Mouse (Mus musculus) myocyte (in vitro differentiated cells): ENCODE measurements around the gene Rapgef5. TPM values are rescaled to one million over a fixed set of nuclear protein-coding genes. Genes with fewer than 3 reads are reported as not detected.

Experiments
- H3K27me3 ChIP-seq: one replicate; pipeline ENCODE4 v1.6.1; 2011; ENCODE audit not compliant: control insufficient read depth, insufficient read depth, insufficient read length
- H3K36me3 ChIP-seq: one replicate; pipeline ENCODE4 v1.6.1; 2011; ENCODE audit not compliant: control insufficient read depth, insufficient read depth
- H3K4me2 ChIP-seq: one replicate; pipeline ENCODE4 v1.6.1; 2011; ENCODE audit warnings: low read depth, control low read depth
- H3K4me3 ChIP-seq: one replicate; pipeline ENCODE4 v1.5.1; 2011; ENCODE audit warnings: mild to moderate bottlenecking, control low read depth, moderate library complexity
- H3K79me2 ChIP-seq: one replicate; pipeline ENCODE4 v1.6.1; 2011; ENCODE audit not compliant: control insufficient read depth, insufficient read depth
- H3ac ChIP-seq: one replicate; pipeline ENCODE4 v1.6.1; 2011; ENCODE audit not compliant: control insufficient read depth, insufficient read length
- CEBPB ChIP-seq: IDR thresholded peaks from 2 replicates; pipeline ENCODE4 v1.6.1; 2011; ENCODE audit warnings: mild to moderate bottlenecking, moderate library complexity; ENCODE audit not compliant: poor library complexity, insufficient read depth, severe bottlenecking
- E2F4 ChIP-seq: IDR thresholded peaks from one replicate; pipeline ENCODE4 v1.6.1; 2011; ENCODE audit warnings: mild to moderate bottlenecking, control low read depth, moderate library complexity; ENCODE audit not compliant: insufficient read depth
- MAX ChIP-seq: IDR thresholded peaks from one replicate; pipeline ENCODE4 v1.6.1; 2011; ENCODE audit warnings: low read depth, mild to moderate bottlenecking, control low read depth
- MYOD1 ChIP-seq, 3 experiments: IDR thresholded peaks; one replicate each; pipeline ENCODE4 v1.6.1; 2011; ENCODE audit warnings: control low read depth in 2 of 3, low read depth in 2 of 3, mild to moderate bottlenecking in 2 of 3, moderate library complexity in 1 of 3; ENCODE audit not compliant: insufficient read length in 2 of 3, control insufficient read depth in 1 of 3
- MYOG ChIP-seq, 3 experiments: IDR thresholded peaks; one replicate each; pipeline ENCODE4 v1.6.1; 2011; ENCODE audit warnings: control low read depth in 2 of 3, low read depth in 2 of 3, mild to moderate bottlenecking in 2 of 3; ENCODE audit not compliant: insufficient read length in 2 of 3, control insufficient read depth in 1 of 3, insufficient read depth in 1 of 3
- POLR2A ChIP-seq: IDR thresholded peaks from one replicate; pipeline ENCODE4 v1.6.1; 2011; ENCODE audit warnings: low read depth, mild to moderate bottlenecking, control low read depth, moderate library complexity; ENCODE audit not compliant: insufficient read length
- POLR2AphosphoS2 ChIP-seq: IDR thresholded peaks from one replicate; pipeline ENCODE4 v1.6.1; 2011; ENCODE audit warnings: low read depth, control low read depth; ENCODE audit not compliant: insufficient read length
- REST ChIP-seq: IDR thresholded peaks from one replicate; pipeline ENCODE4 v1.6.1; 2011; ENCODE audit warnings: mild to moderate bottlenecking, control low read depth, moderate library complexity; ENCODE audit not compliant: insufficient read depth, insufficient read length
- SRF ChIP-seq: IDR thresholded peaks from one replicate; pipeline ENCODE4 v1.6.1; 2011; ENCODE audit warnings: low read depth; ENCODE audit not compliant: control insufficient read depth, insufficient read length
- TCF12 ChIP-seq: IDR thresholded peaks from one replicate; pipeline ENCODE4 v1.6.1; 2011; ENCODE audit warnings: mild to moderate bottlenecking, control low read depth; ENCODE audit not compliant: poor library complexity, insufficient read depth, severe bottlenecking
- TCF3 ChIP-seq: IDR thresholded peaks from one replicate; pipeline ENCODE4 v1.6.1; 2011; ENCODE audit warnings: low read depth, control low read depth; ENCODE audit not compliant: insufficient read length
- USF1 ChIP-seq: IDR thresholded peaks from one replicate; pipeline ENCODE4 v1.6.1; 2011; ENCODE audit warnings: low read depth, mild to moderate bottlenecking, control low read depth, moderate library complexity
- polyA plus RNA-seq: library from polyadenylated mRNA; unstranded; fragments of >200 nt; fragmentation: generic; extraction: Trizol; gene quantifications from one replicate; pipeline ENCODE4 v1.2.1, GENCODE M21; 2012; ENCODE audit warnings: missing spikeins

Gene Rapgef5
- polyA plus RNA-seq, 1 experiment: 0.01 TPM

DNA sequence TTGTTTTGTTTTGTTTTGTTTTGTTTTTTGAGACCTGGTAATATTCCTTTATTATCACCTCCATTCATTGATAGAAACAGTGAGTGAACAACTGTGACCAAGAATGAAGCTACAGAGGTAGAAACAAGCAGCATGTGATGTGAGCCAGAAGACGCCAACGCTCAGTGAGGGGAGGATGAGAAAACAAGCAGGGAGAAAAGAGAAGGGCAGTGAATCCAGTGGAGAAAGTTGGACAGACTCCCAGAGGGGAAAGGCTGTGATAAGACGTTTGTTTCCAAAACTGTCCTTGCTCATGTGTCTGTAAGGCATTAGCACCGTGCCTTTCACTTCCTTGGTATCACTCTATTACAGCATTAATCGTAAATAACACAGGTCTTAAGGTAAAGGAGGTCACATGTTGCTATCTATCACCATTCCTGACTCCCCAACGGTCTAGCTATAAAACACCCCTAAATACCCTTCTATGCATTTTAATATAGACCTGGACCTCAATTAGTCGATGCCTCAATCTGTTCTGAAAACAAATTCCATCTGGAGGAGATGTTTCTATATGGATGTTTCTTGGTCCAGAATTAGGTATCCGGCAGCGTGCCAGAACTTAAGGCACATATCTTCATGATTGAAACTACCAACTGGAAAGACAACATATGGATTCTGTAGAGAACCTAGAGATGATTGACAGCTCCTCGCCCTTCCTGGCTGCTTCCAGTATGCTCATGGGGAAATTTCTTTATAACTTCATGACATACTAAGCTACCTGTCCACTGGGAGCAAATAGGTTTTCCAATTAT, 153.5 kb downstream of the Rapgef5 start:
- TF ChIP-seq REST: no peak

DNA sequence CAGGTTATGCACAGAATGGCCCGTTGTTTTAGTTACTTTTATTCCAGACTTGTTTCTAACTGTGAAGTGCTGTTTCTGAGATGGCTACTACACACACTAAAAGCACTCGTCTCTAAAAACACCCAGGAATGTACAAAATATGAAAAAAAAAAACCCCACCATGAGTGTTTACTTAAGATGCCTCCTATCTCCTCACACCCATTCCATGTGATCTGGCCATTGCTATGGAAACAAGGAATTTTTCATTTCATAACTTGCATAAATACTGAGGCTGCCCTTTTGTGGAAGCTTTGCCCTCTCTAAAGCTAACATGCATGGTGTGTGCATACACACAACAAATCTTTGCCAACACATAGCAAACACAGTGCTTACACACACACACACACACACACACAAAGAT, 156.9 kb downstream of the Rapgef5 start:
- TF ChIP-seq MAX (no peak), USF1 (no peak), SRF (no peak), E2F4 (no peak), POLR2AphosphoS2 (no peak), REST (no peak), TCF3 (no peak), CEBPB (no peak), TCF12 (no peak), MYOG (IDR thresholded peaks at IDR 0.05; ENCODE audit: control insufficient read depth in 1 of 3, insufficient read depth in 1 of 3, insufficient read length in 2 of 3, low read depth in 2 of 3) (no peak), POLR2A (no peak), MYOD1 (IDR thresholded peaks at IDR 0.05; ENCODE audit: control insufficient read depth in 1 of 3, insufficient read length in 2 of 3, low read depth in 2 of 3) (no peak)
- Histone ChIP-seq H3ac (no peak overlapping the region), H3K4me2 (no peak overlapping the region), H3K27me3 (no peaks in the 10 kb centered on the region), H3K36me3 (no peaks in the 10 kb centered on the region), H3K79me2 (no peaks in the 10 kb centered on the region), H3K4me3 (no peak overlapping the region)

More for the DNA sequence above, 153.5 kb downstream of the Rapgef5 start:
- H3ac ChIP-seq: no peak overlapping the region
- no peaks in the 10 kb centered on the region for H3K36me3 ChIP-seq
- H3K27me3 ChIP-seq: no peaks in the 10 kb centered on the region
- no peak overlapping the region for H3K4me2 ChIP-seq
- no peaks in the 10 kb centered on the region for H3K79me2 ChIP-seq
- no peak overlapping the region for H3K4me3 ChIP-seq

DNA sequence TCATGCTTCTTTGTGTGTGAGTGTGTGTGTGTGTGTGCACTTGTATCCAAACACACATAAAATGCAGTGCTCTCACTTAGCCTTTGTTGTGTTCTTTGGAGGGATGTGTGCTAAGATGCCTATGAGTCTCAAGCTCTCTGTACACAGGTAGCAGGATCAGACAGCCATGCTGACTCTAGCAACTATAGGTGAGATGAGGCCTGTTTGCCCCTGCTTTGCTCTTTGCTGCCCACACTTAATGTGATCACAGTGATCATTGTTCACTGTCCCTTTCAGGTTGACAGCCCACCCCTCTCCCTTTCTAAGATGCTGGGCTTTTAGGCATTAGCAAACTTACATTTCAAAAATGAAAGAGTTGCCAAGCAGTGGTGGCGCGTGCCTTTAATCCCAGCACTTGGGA, 158.2 kb downstream of the Rapgef5 start:
- TF ChIP-seq E2F4 (no peak), MYOD1 (IDR thresholded peaks at IDR 0.05; ENCODE audit: control insufficient read depth in 1 of 3, insufficient read length in 2 of 3, low read depth in 2 of 3) (no peak), CEBPB (no peak), MAX (no peak), SRF (no peak), TCF12 (no peak), MYOG (IDR thresholded peaks at IDR 0.05; ENCODE audit: control insufficient read depth in 1 of 3, insufficient read depth in 1 of 3, insufficient read length in 2 of 3, low read depth in 2 of 3) (no peak), REST (no peak), USF1 (no peak), TCF3 (no peak), POLR2A (no peak), POLR2AphosphoS2 (no peak)
- Histone ChIP-seq H3K36me3 (no peaks in the 10 kb centered on the region), H3ac (no peak overlapping the region), H3K79me2 (no peaks in the 10 kb centered on the region), H3K4me3 (no peak overlapping the region), H3K27me3 (no peaks in the 10 kb centered on the region), H3K4me2 (no peak overlapping the region)

DNA sequence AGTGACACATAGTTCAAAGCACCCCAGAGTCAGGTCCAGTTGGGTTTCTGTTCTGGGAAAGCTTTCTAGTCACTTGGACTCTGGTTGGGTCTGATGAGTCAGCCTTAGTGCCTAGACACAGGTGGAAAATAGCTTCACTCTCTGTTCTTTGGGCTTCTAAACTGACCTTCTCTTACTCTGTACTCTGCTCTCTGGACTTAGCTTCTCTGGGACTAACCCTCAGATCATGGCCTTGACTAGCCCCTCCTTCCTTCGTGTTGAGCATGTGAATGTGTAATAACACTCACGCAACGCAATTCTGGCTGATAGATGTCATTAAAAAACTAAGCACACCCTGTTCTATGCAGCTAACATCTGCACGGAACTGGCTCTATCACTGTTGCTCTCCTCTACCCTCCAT, 160.0 kb downstream of the Rapgef5 start:
- no peaks in the 10 kb centered on the region for H3K79me2 ChIP-seq
- no peak overlapping the region for H3K4me3 ChIP-seq
- H3K27me3 ChIP-seq: no peaks in the 10 kb centered on the region
- H3ac ChIP-seq: no peak overlapping the region
- H3K36me3 ChIP-seq: no peaks in the 10 kb centered on the region
- TF ChIP-seq MYOD1 (IDR thresholded peaks at IDR 0.05; ENCODE audit: control insufficient read depth in 1 of 3, insufficient read length in 2 of 3, low read depth in 2 of 3): no peak
- TF ChIP-seq MYOG (IDR thresholded peaks at IDR 0.05; ENCODE audit: control insufficient read depth in 1 of 3, insufficient read depth in 1 of 3, insufficient read length in 2 of 3, low read depth in 2 of 3): no peak
- TF ChIP-seq SRF: no peak
- no peak for TF ChIP-seq USF1
- TF ChIP-seq TCF12: no peak
- no peak for TF ChIP-seq TCF3
- TF ChIP-seq POLR2AphosphoS2: no peak
- TF ChIP-seq MAX: no peak
- TF ChIP-seq CEBPB: no peak
- TF ChIP-seq POLR2A: no peak
- no peak for TF ChIP-seq E2F4
- no peak for TF ChIP-seq REST
- no peak overlapping the region for H3K4me2 ChIP-seq

DNA sequence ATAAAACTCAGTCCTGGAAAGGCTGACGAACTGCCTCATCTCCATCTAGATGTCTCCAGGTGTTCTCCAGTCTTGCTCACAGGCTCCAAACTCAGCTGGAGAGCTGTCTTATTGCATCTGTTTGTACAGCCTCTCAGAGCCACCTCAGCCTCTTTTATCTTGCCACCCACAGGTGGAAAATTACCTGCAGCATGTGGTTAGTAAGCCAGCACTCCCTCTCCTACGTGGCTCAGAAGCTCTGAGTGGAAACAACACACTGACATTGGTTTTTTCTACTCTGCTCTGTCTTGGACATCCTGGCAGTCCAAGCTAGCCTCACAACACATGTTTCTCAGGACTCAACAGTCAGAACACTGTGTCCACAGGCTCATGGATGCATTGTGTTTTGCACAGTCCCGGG, 162.6 kb downstream of the Rapgef5 start:
- Histone ChIP-seq H3K36me3 (no peaks in the 10 kb centered on the region), H3ac (no peak overlapping the region), H3K79me2 (no peaks in the 10 kb centered on the region), H3K4me2 (no peak overlapping the region), H3K4me3 (no peak overlapping the region), H3K27me3 (no peaks in the 10 kb centered on the region)
- TF ChIP-seq SRF (no peak), TCF12 (no peak), TCF3 (no peak), E2F4 (no peak), REST (no peak), POLR2A (no peak), MYOG (IDR thresholded peaks at IDR 0.05; ENCODE audit: control insufficient read depth in 1 of 3, insufficient read depth in 1 of 3, insufficient read length in 2 of 3, low read depth in 2 of 3) (no peak), POLR2AphosphoS2 (no peak), MAX (no peak), CEBPB (no peak), MYOD1 (IDR thresholded peaks at IDR 0.05; ENCODE audit: control insufficient read depth in 1 of 3, insufficient read length in 2 of 3, low read depth in 2 of 3) (no peak), USF1 (no peak)
